Mouse (Mus musculus): ENCODE measurements at regions not wholly inside any gene's neighbourhood (a gene's known extent, or its start where the extent isn't known, plus 50 kb on each side); places are given as distances from the start of the nearest gene placed in this dataset.

DNA sequence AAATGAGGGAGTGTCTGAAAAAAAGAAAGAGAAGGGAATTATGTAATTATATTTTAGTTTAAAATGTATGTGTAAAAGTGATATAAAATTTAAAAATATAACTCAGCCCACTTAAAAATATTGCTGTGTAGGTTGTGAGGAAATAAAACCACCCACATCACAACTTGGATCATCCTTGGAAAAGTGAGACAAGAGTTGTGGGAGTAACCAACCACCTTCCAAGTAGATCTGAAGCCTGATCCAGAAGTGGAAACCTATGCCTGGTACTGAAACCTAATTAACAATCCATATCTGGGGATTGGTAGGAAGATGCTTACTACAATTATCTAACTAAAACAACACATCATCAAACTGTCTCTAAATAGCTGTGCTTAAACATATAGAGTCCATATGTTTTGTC, 743.1 kb downstream of the Stim2 start:
- H3K4me2 ChIP-seq: no peak overlapping the region
- no peak overlapping the region for H3K9ac ChIP-seq
- no peaks in the 10 kb centered on the region for H3K27me3 ChIP-seq
- no peaks in the 10 kb centered on the region for H3K4me1 ChIP-seq
- ATAC-seq (ENCODE audit: low FRiP score): no peak
- no peaks in the 10 kb centered on the region for H3K36me3 ChIP-seq (replicated peaks)
- H3K4me3 ChIP-seq (replicated peaks): no peak overlapping the region
- no peak overlapping the region for H3K27ac ChIP-seq
- no peaks in the 10 kb centered on the region for H3K9me3 ChIP-seq

DNA sequence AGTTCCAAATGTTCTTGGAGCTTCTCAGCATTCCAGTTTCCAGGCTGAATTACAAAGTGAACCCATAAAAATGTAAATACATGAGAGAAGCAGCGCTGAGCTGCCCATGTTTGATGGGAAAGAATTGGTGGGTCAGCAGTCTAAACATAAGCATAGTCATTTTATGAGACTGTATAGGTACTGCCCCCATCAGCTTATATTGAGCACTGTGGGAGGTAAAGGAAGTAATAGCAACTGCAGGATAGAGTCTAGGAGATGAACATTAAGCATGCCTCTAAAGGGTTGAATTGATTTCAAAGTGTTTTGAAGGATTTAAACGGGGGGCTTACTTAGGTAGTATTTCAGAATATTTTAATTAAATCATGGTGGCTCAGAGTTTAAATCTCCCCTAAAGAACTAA, 748.7 kb downstream of the Stim2 start:
- no peak overlapping the region for H3K4me2 ChIP-seq
- no peaks in the 10 kb centered on the region for H3K27me3 ChIP-seq
- H3K4me3 ChIP-seq (replicated peaks): no peak overlapping the region
- no peaks in the 10 kb centered on the region for H3K9me3 ChIP-seq
- H3K4me1 ChIP-seq: no peaks in the 10 kb centered on the region
- 49% methylated on average over 2 of the region's 2 CpGs for WGBS
- H3K9ac ChIP-seq: no peak overlapping the region
- no peaks in the 10 kb centered on the region for H3K36me3 ChIP-seq (replicated peaks)
- H3K27ac ChIP-seq: no peak overlapping the region
- no peak for ATAC-seq (ENCODE audit: low FRiP score)

DNA sequence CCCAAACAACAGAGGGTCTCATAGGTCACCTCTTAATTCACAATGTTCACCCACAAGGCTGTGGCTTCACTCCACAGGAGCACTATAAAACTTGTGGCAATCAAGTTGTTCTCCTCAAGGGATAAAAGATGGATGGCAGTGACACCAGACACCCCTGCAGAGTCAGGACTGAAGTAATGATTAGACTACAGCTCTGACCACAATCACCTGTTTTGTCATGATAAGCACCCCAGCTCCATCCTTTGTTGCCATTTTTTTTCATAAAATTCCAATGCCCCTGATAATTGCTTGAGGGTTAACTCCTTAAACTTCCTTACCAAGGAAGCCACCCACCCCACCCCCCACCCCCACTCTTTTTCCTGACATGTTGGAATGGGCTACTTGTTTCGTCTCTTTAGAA, 755.1 kb downstream of the Stim2 start:
- Histone ChIP-seq H3K4me3 (replicated peaks) (no peak overlapping the region), H3K4me1 (no peaks in the 10 kb centered on the region), H3K4me2 (no peak overlapping the region), H3K9me3 (no peaks in the 10 kb centered on the region), H3K27me3 (no peaks in the 10 kb centered on the region), H3K9ac (no peak overlapping the region), H3K27ac (no peak overlapping the region), H3K36me3 (replicated peaks) (no peaks in the 10 kb centered on the region)
- ATAC-seq (ENCODE audit: low FRiP score): no peak
- WGBS: 59% methylated on average over 1 of the region's 1 CpGs

DNA sequence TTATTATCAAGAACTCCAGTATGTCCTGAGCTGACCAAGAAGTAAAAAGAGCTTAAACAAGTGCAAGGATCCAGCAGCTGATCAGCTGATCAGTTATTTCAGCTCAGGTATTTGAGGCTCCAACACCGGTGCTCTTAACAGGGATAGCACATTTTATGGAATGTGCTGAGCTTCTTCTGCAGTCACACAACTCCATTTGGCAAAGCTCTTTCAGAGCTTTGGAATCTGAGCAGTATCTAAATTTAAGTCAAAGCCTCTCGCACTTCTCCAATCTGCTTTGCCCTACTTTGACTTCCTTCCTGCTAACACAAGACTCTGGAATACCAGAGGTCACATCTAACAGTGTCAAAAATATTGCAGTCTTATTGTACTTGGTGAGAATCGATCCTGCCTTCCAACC, 761.4 kb downstream of the Stim2 start:
- no peak overlapping the region for H3K4me2 ChIP-seq
- no peak for ATAC-seq (ENCODE audit: low FRiP score)
- H3K4me1 ChIP-seq: no peaks in the 10 kb centered on the region
- no peaks in the 10 kb centered on the region for H3K36me3 ChIP-seq (replicated peaks)
- no peak overlapping the region for H3K9ac ChIP-seq
- H3K27me3 ChIP-seq: no peaks in the 10 kb centered on the region
- WGBS: 88% methylated on average over 3 of the region's 3 CpGs
- no peaks in the 10 kb centered on the region for H3K9me3 ChIP-seq
- H3K27ac ChIP-seq: no peak overlapping the region
- no peak overlapping the region for H3K4me3 ChIP-seq (replicated peaks)

DNA sequence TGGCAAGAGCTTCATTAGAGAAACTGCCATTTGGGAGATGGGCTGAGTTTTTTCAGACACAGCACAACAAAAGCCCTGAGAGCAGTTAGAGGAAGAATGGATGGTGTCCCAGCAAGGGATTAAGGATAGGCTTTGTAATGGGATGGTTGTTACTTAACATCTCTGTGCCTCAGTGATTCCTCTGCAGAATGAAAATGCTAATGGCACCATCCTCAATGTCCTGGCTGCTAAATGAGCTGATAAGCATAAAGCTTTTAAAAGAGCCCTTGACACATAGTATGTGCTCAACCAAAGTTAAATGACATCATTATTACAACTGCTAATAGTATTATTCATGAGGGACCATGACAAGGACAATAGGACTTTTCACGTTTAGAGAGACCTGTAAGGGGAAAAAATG, 764.7 kb downstream of the Stim2 start:
- Histone ChIP-seq H3K4me1 (no peaks in the 10 kb centered on the region), H3K9me3 (no peaks in the 10 kb centered on the region), H3K27ac (no peak overlapping the region), H3K9ac (no peak overlapping the region), H3K27me3 (no peaks in the 10 kb centered on the region), H3K36me3 (replicated peaks) (no peaks in the 10 kb centered on the region), H3K4me3 (replicated peaks) (no peak overlapping the region), H3K4me2 (no peak overlapping the region)
- peak; percentile 58; the same call in 1 of the 2 replicates for ATAC-seq (ENCODE audit: low FRiP score)
- WGBS: 7% methylated on average over 1 of the region's 1 CpGs

DNA sequence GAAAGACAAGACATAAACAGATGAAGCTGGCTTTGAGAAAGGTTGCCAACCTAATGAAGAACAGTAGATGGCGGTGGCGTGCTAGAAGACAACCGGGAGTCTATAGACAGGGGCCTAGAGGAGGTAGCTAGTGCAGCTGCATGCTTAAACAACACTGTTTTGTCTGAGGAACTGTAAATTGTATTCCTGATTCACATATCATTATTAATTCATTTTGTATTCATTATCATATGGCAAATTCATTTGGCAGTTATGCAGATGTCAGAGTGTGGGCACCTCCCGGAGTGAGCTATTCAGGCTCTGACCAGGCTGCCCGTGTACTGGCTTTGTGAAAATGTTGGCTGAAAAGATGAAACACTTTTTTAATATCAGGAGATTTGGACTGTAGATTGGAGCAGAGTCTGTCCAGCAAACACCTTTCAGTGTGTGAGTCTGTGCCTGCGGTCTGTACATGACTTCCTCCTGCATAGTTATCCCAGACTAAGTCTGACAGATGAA, 798.7 kb downstream of the Stim2 start:
- WGBS: 30% methylated on average over 6 of the region's 6 CpGs
- Histone ChIP-seq H3K9ac (no peak overlapping the region), H3K27me3 (no peaks in the 10 kb centered on the region), H3K27ac (no peak overlapping the region), H3K4me3 (replicated peaks) (no peak overlapping the region), H3K4me2 (no peak overlapping the region), H3K36me3 (replicated peaks) (no peaks in the 10 kb centered on the region), H3K9me3 (no peaks in the 10 kb centered on the region), H3K4me1 (0 out of 2 replicates have a peak, but pooled peaks cover 6% of the 10 kb centered on the region)
- peak; percentile 94 for ATAC-seq (ENCODE audit: low FRiP score)

DNA sequence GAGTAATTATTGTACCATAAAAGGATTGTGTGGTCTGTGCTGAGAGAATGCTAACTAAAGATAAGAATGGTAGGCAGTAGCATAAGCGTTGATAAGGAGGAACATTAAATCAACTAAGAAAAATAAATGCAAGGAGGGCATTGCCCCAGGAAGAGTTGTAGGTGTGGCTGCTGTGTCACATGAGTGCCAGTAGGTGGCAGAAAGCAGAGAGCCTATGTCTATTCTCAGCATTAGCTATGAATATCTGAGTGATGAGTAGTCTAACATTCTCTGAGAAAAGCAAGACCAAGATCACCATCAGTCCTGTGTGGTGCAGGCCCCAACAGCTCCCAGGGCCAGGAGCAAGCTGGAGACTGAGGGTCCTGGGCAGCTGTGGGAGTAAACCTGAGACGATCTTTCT, 828.8 kb downstream of the Stim2 start:
- Histone ChIP-seq H3K27me3 (no peaks in the 10 kb centered on the region), H3K4me2 (no peak overlapping the region), H3K9me3 (no peaks in the 10 kb centered on the region), H3K27ac (no peak overlapping the region), H3K4me1 (no peaks in the 10 kb centered on the region), H3K36me3 (replicated peaks) (no peaks in the 10 kb centered on the region), H3K9ac (no peak overlapping the region), H3K4me3 (replicated peaks) (no peak overlapping the region)
- WGBS: 86% methylated on average over 2 of the region's 2 CpGs
- ATAC-seq (ENCODE audit: low FRiP score): no peak
